Mouse (Mus musculus): ENCODE results near the gene Acvr1. TPM values are rescaled to one million over a fixed set of nuclear protein-coding genes. Genes with fewer than 3 reads are reported as not detected.

Gene Acvr1
- total and polyA plus RNA-seq, 3 experiments, result 0.11 TPM; not detected in 2

DNA sequence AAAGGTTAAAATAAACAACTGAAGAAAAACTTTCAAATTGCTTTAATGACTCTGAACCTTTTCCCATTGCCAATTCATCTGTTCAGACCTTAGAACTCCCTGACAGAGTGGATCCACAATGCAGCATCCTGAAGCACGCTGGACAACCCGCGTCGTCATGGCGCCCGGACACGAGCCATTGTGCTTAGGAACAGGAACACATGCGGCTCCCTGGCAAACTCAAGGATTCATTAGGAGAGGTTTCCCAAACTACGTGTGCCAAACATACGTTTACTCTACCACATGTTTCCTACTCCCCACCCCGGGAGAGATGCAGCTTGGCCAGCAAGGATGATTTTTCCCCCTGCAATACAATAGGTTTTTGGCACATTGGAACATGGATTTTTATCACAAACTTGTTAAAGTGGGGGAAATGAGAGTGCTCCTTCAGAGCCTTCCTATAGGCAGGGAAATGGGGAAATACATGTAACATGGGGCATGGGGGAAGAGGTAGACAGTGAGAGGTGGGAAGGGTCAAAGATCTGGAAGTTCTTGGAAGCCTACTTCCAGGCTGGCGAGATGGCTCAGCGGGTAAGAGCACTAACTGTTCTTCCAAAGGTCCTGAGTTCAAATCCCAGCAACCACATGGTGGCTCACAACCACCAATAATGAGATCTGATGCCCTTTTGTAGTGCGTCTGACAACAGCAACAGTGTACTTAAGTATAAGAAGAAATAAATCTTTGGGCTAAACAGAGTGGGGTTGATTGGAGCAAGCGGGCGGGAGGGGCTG is 112.7 kb downstream of the Acvr1 start:
- TF ChIP-seq CTCF (IDR thresholded peaks at IDR 0.05; ENCODE audit: low read depth, low read length) (no peak), GATA1 (IDR thresholded peaks at IDR 0.05; ENCODE audit: borderline replicate concordance, low read length) (no peak), POLR2AphosphoS5 (IDR thresholded peaks at IDR 0.05; ENCODE audit: insufficient replicate concordance, low read depth, low read length) (no peak), GATA2 (IDR thresholded peaks at IDR 0.05; ENCODE audit: borderline replicate concordance, low read depth, low read length) (no peak), TAL1 (conservative IDR thresholded peaks at IDR 0.05; ENCODE audit: low read depth, low read length) (no peak)
- Histone ChIP-seq H3K4me3 (ENCODE audit: low read depth, low read length) (no peak overlapping the region), H3K4me1 (ENCODE audit: insufficient read depth, low read depth, low read length) (no peaks in the 10 kb centered on the region), H3K27me3 (ENCODE audit: insufficient read depth, low read length) (no peaks in the 10 kb centered on the region), H3K9me3 (replicated peaks) (peaks cover 38% of the 10 kb centered on the region), H3K36me3 (replicated peaks) (no peaks in the 10 kb centered on the region)
- ATAC-seq (ENCODE audit: extremely low read depth, insufficient number of reproducible peaks, low FRiP score, poor library complexity, severe bottlenecking) (no peak), DNase-seq (ENCODE audit: low spot score) (no peak)

DNA sequence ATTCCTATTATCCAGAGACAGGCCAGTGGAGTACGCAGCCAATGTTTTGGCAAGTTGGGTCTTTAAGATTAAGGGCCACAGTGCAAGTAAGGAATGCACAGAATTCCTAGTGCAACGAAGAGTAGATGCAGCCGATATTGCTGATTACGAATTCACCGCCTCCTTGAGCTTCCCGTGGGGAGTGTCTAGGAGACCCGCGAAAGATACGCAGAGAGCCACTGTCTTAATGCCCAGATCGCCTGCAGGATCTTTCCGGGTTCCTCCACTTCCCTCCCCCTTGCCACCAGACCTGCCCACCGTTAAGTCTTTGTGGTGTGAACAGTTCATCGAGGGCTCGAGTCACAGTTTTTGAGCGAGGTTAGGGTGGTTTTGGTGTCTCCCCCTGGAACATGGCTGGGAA is 120.0 kb downstream of the Acvr1 start:
- H3K9me3 ChIP-seq (replicated peaks), result peaks cover 30% of the 10 kb centered on the region
- no peak for ATAC-seq (ENCODE audit: extremely low read depth, insufficient number of reproducible peaks, low FRiP score, poor library complexity, severe bottlenecking)
- no peaks in the 10 kb centered on the region for H3K27me3 ChIP-seq (ENCODE audit: insufficient read depth, low read length)
- H3K4me3 ChIP-seq (ENCODE audit: low read depth, low read length), result no peak overlapping the region
- DNase-seq (ENCODE audit: low spot score), result no peak
- H3K4me1 ChIP-seq (ENCODE audit: insufficient read depth, low read depth, low read length), result no peaks in the 10 kb centered on the region
- TF ChIP-seq CTCF (IDR thresholded peaks at IDR 0.05; ENCODE audit: low read depth, low read length) (no peak), POLR2AphosphoS5 (IDR thresholded peaks at IDR 0.05; ENCODE audit: insufficient replicate concordance, low read depth, low read length) (no peak), GATA1 (IDR thresholded peaks at IDR 0.05; ENCODE audit: borderline replicate concordance, low read length) (no peak), GATA2 (IDR thresholded peaks at IDR 0.05; ENCODE audit: borderline replicate concordance, low read depth, low read length) (no peak), TAL1 (conservative IDR thresholded peaks at IDR 0.05; ENCODE audit: low read depth, low read length) (no peak)
- no peaks in the 10 kb centered on the region for H3K36me3 ChIP-seq (replicated peaks)

DNA sequence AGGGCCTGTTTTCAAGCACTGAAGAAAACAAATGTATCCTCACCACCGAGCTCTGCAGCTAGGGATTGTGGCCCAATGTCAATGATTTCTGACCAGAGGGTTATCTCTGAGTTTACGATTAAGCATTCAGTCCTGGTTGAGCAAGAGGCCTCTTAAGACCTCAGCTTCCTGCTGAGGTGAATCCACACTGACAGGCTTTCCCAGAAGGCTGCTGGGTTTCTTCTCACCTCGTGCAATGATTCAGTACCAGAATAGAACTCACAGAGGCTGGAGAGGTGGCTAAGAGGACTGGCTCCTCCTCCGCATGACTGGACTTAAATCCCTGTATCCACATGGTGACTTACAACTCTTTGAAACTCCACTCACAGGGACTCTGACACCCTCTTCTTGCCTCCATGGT is 123.8 kb downstream of the Acvr1 start:
- no peaks in the 10 kb centered on the region for H3K4me1 ChIP-seq (ENCODE audit: insufficient read depth, low read depth, low read length)
- ATAC-seq (ENCODE audit: extremely low read depth, insufficient number of reproducible peaks, low FRiP score, poor library complexity, severe bottlenecking) (no peak), DNase-seq (ENCODE audit: low spot score) (no peak)
- H3K9me3 ChIP-seq (replicated peaks), result peaks cover 28% of the 10 kb centered on the region
- no peak overlapping the region for H3K4me3 ChIP-seq (ENCODE audit: low read depth, low read length)
- H3K36me3 ChIP-seq (replicated peaks), result no peaks in the 10 kb centered on the region
- H3K27me3 ChIP-seq (ENCODE audit: insufficient read depth, low read length), result no peaks in the 10 kb centered on the region
- TF ChIP-seq GATA1 (IDR thresholded peaks at IDR 0.05; ENCODE audit: borderline replicate concordance, low read length) (no peak), GATA2 (IDR thresholded peaks at IDR 0.05; ENCODE audit: borderline replicate concordance, low read depth, low read length) (no peak), TAL1 (conservative IDR thresholded peaks at IDR 0.05; ENCODE audit: low read depth, low read length) (no peak), POLR2AphosphoS5 (IDR thresholded peaks at IDR 0.05; ENCODE audit: insufficient replicate concordance, low read depth, low read length) (no peak), CTCF (IDR thresholded peaks at IDR 0.05; ENCODE audit: low read depth, low read length) (no peak)

DNA sequence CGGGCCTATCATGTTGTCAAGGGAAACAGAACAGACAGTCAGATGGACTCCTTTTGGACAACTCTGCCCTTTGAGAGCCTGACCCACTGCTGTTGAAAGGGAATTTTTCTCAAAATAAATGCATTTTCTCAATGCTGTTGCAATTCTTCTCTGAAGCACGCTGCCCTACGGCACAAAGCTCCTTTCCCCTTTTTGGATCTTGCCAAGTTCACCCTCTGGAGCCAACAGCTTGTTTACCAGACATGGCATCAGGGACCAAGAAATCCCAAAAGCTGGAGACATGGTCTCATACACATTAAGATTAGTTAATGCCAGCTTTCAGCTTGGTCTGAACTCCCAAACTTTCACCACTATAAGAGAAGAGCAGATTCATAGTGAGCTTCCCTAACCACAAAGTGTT is 130.0 kb downstream of the Acvr1 start:
- H3K4me1 ChIP-seq (ENCODE audit: insufficient read depth, low read depth, low read length), result no peaks in the 10 kb centered on the region
- no peak overlapping the region for H3K4me3 ChIP-seq (ENCODE audit: low read depth, low read length)
- no peak for TF ChIP-seq TAL1 (conservative IDR thresholded peaks at IDR 0.05; ENCODE audit: low read depth, low read length)
- TF ChIP-seq POLR2AphosphoS5 (IDR thresholded peaks at IDR 0.05; ENCODE audit: insufficient replicate concordance, low read depth, low read length), result no peak
- no peak for TF ChIP-seq GATA2 (IDR thresholded peaks at IDR 0.05; ENCODE audit: borderline replicate concordance, low read depth, low read length)
- TF ChIP-seq CTCF (IDR thresholded peaks at IDR 0.05; ENCODE audit: low read depth, low read length), result no peak
- no peak for TF ChIP-seq GATA1 (IDR thresholded peaks at IDR 0.05; ENCODE audit: borderline replicate concordance, low read length)
- no peaks in the 10 kb centered on the region for H3K27me3 ChIP-seq (ENCODE audit: insufficient read depth, low read length)
- no peaks in the 10 kb centered on the region for H3K36me3 ChIP-seq (replicated peaks)
- no peak for DNase-seq (ENCODE audit: low spot score)
- ATAC-seq (ENCODE audit: extremely low read depth, insufficient number of reproducible peaks, low FRiP score, poor library complexity, severe bottlenecking), result no peak
- H3K9me3 ChIP-seq (replicated peaks), result peaks cover 20% of the 10 kb centered on the region

DNA sequence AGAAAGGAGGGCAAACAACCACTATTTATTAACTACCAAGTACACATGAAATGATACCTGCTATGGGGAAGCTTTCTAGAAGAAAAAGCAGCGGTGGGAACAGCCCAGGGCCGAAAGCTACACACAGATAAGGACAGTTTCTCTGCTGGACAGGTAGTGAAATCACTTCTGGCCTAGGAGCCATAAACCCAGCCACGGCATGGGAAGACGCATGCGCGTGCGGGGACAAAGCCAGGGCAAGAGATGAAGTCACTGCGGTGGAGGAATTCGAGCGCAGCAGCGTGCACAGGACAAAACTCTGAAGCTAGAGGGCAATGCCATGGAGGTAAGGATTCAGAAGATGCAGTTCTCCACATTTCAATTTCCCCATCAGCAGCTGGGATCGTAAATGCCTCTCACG is 131.4 kb downstream of the Acvr1 start:
- Histone ChIP-seq H3K4me1 (ENCODE audit: insufficient read depth, low read depth, low read length) (no peaks in the 10 kb centered on the region), H3K9me3 (replicated peaks) (peaks cover 20% of the 10 kb centered on the region), H3K36me3 (replicated peaks) (no peaks in the 10 kb centered on the region), H3K27me3 (ENCODE audit: insufficient read depth, low read length) (no peaks in the 10 kb centered on the region), H3K4me3 (ENCODE audit: low read depth, low read length) (no peak overlapping the region)
- ATAC-seq (ENCODE audit: extremely low read depth, insufficient number of reproducible peaks, low FRiP score, poor library complexity, severe bottlenecking) (no peak), DNase-seq (ENCODE audit: low spot score) (no peak)
- no peak for TF ChIP-seq TAL1 (conservative IDR thresholded peaks at IDR 0.05; ENCODE audit: low read depth, low read length)

DNA sequence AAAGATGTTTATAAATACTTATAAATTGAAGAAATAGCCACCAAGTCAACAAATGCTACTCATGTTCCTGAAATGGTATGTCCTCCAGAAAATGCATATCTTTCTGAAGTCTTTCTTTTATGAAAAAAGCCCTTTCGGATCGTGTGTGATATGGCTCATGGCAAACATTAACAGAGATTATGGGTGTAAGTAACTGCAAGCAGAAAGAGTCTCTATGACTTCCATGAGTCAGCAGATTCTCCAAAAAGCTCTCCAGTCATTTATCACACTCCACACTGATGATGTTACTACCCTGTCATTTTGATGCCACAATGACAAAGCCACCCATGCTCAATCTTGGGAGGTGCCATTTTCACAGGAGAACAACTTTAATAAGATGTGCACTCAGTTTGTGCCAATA is 132.5 kb downstream of the Acvr1 start:
- TF ChIP-seq CTCF (IDR thresholded peaks at IDR 0.05; ENCODE audit: low read depth, low read length) (no peak), GATA2 (IDR thresholded peaks at IDR 0.05; ENCODE audit: borderline replicate concordance, low read depth, low read length) (no peak), POLR2AphosphoS5 (IDR thresholded peaks at IDR 0.05; ENCODE audit: insufficient replicate concordance, low read depth, low read length) (no peak), TAL1 (conservative IDR thresholded peaks at IDR 0.05; ENCODE audit: low read depth, low read length) (no peak), GATA1 (IDR thresholded peaks at IDR 0.05; ENCODE audit: borderline replicate concordance, low read length) (no peak)
- no peak overlapping the region for H3K4me3 ChIP-seq (ENCODE audit: low read depth, low read length)

More for the DNA sequence above, 132.5 kb downstream of the Acvr1 start:
- Histone ChIP-seq H3K9me3 (replicated peaks) (peaks cover 15% of the 10 kb centered on the region), H3K36me3 (replicated peaks) (no peaks in the 10 kb centered on the region), H3K27me3 (ENCODE audit: insufficient read depth, low read length) (no peaks in the 10 kb centered on the region), H3K4me1 (ENCODE audit: insufficient read depth, low read depth, low read length) (no peaks in the 10 kb centered on the region)
- no peak for ATAC-seq (ENCODE audit: extremely low read depth, insufficient number of reproducible peaks, low FRiP score, poor library complexity, severe bottlenecking)
- DNase-seq (ENCODE audit: low spot score), result no peak

All from G1E (cell line).